Mouse (Mus musculus) hindbrain, embryonic 10.5 days (tissue): Measurements from ENCODE around the gene Dscaml1. TPM values are rescaled to one million over a fixed set of nuclear protein-coding genes. Genes with fewer than 3 reads are reported as not detected.

Source experiments
- DNase-seq: peaks from one replicate; pipeline ENCODE4 v3.0.0-alpha.2; 2017; ENCODE audit warnings: low spot score
- H3K27ac ChIP-seq: fragments of 300-500 bp; sonication (generic); 2 replicates; pipeline ENCODE4 v1.5.1; 2016; ENCODE audit warnings: mild to moderate bottlenecking, moderate library complexity
- H3K27me3 ChIP-seq: fragments of 300-500 bp; sonication (generic); 2 replicates; pipeline ENCODE4 v1.6.1; 2016; ENCODE audit warnings: mild to moderate bottlenecking; ENCODE audit not compliant: poor library complexity, insufficient read depth, severe bottlenecking
- H3K36me3 ChIP-seq: fragments of 300-500 bp; sonication (generic); 2 replicates; pipeline ENCODE4 v1.6.1; 2016; ENCODE audit warnings: mild to moderate bottlenecking, moderate library complexity
- H3K4me1 ChIP-seq: fragments of 300-500 bp; sonication (generic); replicated peaks from 2 replicates; pipeline ENCODE4 v1.6.1; 2016; ENCODE audit warnings: mild to moderate bottlenecking
- H3K4me3 ChIP-seq: fragments of 300-500 bp; sonication (generic); 2 replicates; pipeline ENCODE4 v1.5.1; 2016; ENCODE audit warnings: mild to moderate bottlenecking, moderate library complexity
- H3K9me3 ChIP-seq: fragments of 300-500 bp; sonication (generic); 2 replicates; pipeline ENCODE4 v1.6.1; 2016; ENCODE audit warnings: mild to moderate bottlenecking, moderate library complexity
- WGBS: fragments of 180-500 bp; shearing (Covaris S2); methylation state at CpG from one replicate; pipeline ENCODE4 v1.1.7; 2016; 5-methylcytosine and 5-hydroxymethylcytosine counted together
- polyA plus RNA-seq: library from polyadenylated mRNA; unstranded; fragments of >200 nt; fragmentation: Nextera tagmentation; extraction: Ambion mirVana; gene quantifications from 2 replicates; pipeline ENCODE4 v1.2.1, GENCODE M21; 2016

The Dscaml1 gene
- polyA plus RNA-seq, 1 experiment from 2014 or later = 0.78 TPM

GRCm38 (mm10) chr9:45573493-45573815, 147.0 kb downstream of the Dscaml1 start:
- no peak for DNase-seq
- no peaks in the 10 kb centered on the region; the same call in 1 of the 2 replicates for H3K27me3 ChIP-seq

GRCm38 (mm10) chr9:45574021-45574420, 147.6 kb downstream of the Dscaml1 start:
- Histone ChIP-seq H3K4me1 (peaks cover 28% of the 10 kb centered on the region), H3K4me3 (no peak overlapping the region), H3K9me3 (no peaks in the 10 kb centered on the region), H3K27ac (no peak overlapping the region), H3K36me3 (no peaks in the 10 kb centered on the region), H3K27me3 (no peaks in the 10 kb centered on the region; the same call in 1 of the 2 replicates)
- 89% methylated on average over 8 of the region's 8 CpGs for WGBS
- DNase-seq = no peak

More at GRCm38 (mm10) chr9:45573493-45573815, 147.0 kb downstream of the Dscaml1 start:
- Histone ChIP-seq H3K27ac (no peak overlapping the region), H3K9me3 (no peaks in the 10 kb centered on the region), H3K4me3 (no peak overlapping the region), H3K4me1 (peaks cover 28% of the 10 kb centered on the region), H3K36me3 (no peaks in the 10 kb centered on the region)

- 0 out of 2 replicates have a peak, but pooled peaks cover 7% of the 10 kb centered on the region for H3K4me1 ChIP-seq
- H3K9me3 ChIP-seq = no peaks in the 10 kb centered on the region
- H3K27me3 ChIP-seq = peaks cover 5% of the 10 kb centered on the region; the same call in 1 of the 2 replicates
- H3K36me3 ChIP-seq = no peaks in the 10 kb centered on the region
- H3K4me3 ChIP-seq = no peak overlapping the region
- 84% methylated on average over 16 of the region's 16 CpGs for WGBS
- no peak overlapping the region for H3K27ac ChIP-seq
- DNase-seq = no peak
These were observed 153.8 kb downstream of the Dscaml1 start for GRCm38 (mm10) chr9:45580069-45580795.

DNA sequence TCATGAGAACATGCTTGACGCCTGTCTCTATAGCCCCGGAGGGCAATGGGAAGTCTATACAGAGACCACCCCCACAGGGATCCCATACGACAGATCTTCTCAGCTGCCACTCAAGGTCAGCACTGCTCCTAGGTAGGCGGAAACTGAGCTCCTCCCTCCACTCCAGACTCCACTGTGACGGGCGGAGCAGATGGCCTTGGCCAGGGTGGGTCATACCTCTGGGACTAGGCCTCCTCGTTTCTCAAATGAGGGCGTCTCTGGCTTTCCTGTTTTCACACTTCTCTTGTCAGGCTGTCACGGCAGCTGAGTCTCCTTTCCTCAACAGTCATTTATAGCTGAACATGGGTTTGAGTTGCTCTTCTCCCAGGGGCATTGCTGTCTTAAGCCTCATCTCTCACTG, 160.0 kb downstream of the Dscaml1 start:
- no peaks in the 10 kb centered on the region for H3K36me3 ChIP-seq
- H3K27me3 ChIP-seq = peaks cover 4% of the 10 kb centered on the region; the same call in 1 of the 2 replicates
- WGBS = 64% methylated on average over 9 of the region's 9 CpGs
- no peaks in the 10 kb centered on the region for H3K9me3 ChIP-seq
- peak overlapping the region; percentile 23; the same call in 1 of the 2 replicates for H3K27ac ChIP-seq
- peaks cover 22% of the 10 kb centered on the region for H3K4me1 ChIP-seq
- DNase-seq = peak; percentile 10
- no peak overlapping the region for H3K4me3 ChIP-seq

DNA sequence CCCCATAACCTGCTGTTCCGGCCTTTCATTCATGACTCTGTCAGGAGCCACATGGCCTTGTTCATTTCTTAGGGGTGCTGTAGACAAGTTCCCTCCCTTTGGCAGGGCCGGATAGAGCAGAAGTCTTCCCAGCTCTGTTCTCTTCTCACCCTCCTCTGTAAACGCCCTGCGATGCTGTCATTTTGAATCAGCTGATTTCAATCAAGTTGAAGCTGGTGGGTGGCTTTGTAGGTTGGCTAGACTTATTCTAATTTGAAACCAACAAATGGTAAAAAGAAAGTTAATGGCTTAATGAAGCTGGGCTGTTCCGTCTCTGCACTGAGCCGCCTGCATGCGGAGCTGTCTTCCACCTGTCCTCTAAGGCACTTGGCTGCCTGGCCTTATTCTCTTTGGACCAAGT, 161.3 kb downstream of the Dscaml1 start:
- no peak overlapping the region for H3K4me3 ChIP-seq
- H3K27ac ChIP-seq = no peak overlapping the region
- DNase-seq = no peak
- 76% methylated on average over 7 of the region's 7 CpGs for WGBS
- H3K4me1 ChIP-seq = peaks cover 22% of the 10 kb centered on the region
- no peaks in the 10 kb centered on the region for H3K36me3 ChIP-seq
- H3K9me3 ChIP-seq = no peaks in the 10 kb centered on the region
- no peaks in the 10 kb centered on the region for H3K27me3 ChIP-seq

DNA sequence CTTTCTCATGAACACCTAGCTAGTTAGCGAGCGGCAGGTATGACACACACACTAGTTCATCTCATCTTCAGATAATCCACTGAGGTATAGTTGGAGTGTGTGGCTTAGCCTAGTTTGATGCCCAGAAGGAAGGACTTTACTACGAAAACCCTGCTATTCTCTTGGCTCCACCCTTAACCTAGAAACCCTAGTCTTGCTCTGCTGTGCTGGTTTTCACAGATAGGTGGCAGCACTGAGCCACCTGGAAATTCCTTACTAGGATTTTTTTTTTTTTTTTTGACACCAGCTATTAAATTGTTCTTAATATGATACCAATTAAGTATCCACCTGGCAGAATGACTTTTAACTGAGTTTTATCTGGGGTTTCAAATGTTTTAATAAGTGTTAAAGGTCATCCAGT, 163.4 kb downstream of the Dscaml1 start:
- no peaks in the 10 kb centered on the region for H3K9me3 ChIP-seq
- no peaks in the 10 kb centered on the region for H3K27me3 ChIP-seq
- DNase-seq = peak; percentile 57
- no peak overlapping the region for H3K27ac ChIP-seq
- 75% methylated on average over 3 of the region's 3 CpGs for WGBS
- no peak overlapping the region for H3K4me3 ChIP-seq
- H3K36me3 ChIP-seq = no peaks in the 10 kb centered on the region
- H3K4me1 ChIP-seq = peaks cover 21% of the 10 kb centered on the region

DNA sequence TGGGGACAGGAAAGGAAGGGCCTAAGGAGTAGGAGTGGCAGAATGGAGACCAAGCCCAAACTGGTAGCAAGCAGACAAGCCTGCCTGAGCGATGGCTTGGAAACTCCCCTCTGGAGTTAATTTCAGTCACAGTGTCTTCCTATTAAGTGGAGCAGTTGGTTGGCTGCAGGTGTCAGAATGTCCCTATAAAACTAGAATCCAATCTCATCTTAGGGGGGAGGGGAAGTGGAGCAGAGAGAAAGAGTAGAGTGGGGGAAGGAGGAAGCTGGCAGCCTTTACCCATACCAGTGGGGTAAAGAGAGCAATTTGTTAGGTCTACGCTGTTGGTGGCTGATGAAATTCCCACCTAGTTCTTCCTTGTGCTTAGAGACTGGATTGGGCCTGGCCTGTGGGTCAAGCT, 164.6 kb downstream of the Dscaml1 start:
- no peaks in the 10 kb centered on the region for H3K36me3 ChIP-seq
- peaks cover 14% of the 10 kb centered on the region for H3K4me1 ChIP-seq
- DNase-seq = no peak
- 89% methylated on average over 2 of the region's 2 CpGs for WGBS
- no peak overlapping the region for H3K4me3 ChIP-seq
- no peaks in the 10 kb centered on the region for H3K27me3 ChIP-seq
- H3K9me3 ChIP-seq = no peaks in the 10 kb centered on the region
- no peak overlapping the region for H3K27ac ChIP-seq

DNA sequence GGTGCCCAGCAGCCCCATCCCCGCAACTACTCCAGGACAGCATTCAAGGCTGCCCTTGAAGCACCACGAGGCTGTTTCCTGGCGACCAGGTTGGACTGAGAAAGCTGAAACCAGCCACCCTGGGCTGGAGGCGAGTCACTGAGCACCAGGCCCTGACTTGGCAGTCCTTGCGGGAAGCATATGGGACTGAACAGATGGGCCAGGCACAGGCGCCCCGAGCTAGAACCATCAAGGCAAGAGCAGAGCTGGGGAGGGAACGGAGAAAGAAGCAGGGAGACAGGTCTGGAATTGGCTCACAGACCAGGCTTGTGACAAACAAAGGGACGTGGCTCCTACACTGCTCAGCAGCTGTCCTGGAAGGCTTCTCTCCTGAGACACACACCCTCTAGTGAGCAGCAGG, 165.9 kb downstream of the Dscaml1 start:
- Histone ChIP-seq H3K36me3 (no peaks in the 10 kb centered on the region), H3K4me1 (peaks cover 7% of the 10 kb centered on the region), H3K4me3 (no peak overlapping the region), H3K27ac (peak overlapping the region; percentile 50; the same call in 1 of the 2 replicates), H3K9me3 (no peaks in the 10 kb centered on the region), H3K27me3 (no peaks in the 10 kb centered on the region)
- no peak for DNase-seq
- 82% methylated on average over 9 of the region's 9 CpGs for WGBS

DNA sequence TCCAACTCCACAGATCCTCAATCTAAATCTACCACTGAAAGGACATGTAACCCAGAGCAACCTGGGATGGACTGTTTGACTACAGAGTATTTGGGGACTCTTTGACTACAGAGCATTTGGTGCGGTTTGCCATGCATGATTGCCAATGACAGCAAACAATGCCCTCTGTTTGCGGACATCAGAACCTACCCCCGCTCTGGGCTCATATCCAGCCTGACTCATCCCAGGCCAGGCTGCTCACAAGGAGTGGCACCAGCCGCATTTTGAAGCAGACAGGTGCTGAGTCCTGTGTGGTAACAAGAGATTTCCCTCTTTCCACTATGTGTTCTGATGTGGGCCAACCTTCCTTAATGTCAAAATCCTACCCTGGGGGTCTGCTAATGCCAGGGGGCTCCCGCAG, 171.7 kb downstream of the Dscaml1 start:
- Histone ChIP-seq H3K27me3 (no peaks in the 10 kb centered on the region), H3K36me3 (no peaks in the 10 kb centered on the region), H3K27ac (no peak overlapping the region), H3K4me3 (no peak overlapping the region), H3K9me3 (no peaks in the 10 kb centered on the region), H3K4me1 (peaks cover 5% of the 10 kb centered on the region)
- no peak for DNase-seq
- 67% methylated on average over 5 of the region's 5 CpGs for WGBS

DNA sequence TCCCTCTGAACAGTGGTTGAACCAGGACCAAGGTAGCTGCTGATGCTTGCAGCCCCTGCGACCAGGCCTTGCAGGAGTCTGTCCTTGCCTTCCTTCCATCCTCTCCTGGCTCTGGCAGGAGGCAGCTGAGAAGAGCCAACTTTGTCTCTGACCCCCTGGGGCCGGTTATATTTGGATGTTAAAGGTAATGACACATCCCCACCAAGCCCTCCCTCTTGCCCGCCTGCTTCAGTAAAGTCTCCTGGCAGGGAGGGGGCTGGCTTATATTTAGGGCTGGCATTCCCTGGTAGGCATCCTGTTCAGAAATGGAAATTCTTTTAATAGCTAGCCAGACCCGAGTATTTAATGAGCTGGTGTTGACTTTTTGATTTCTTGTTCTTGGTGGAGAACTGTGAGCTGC, 172.9 kb downstream of the Dscaml1 start:
- H3K27me3 ChIP-seq = no peaks in the 10 kb centered on the region
- WGBS = 67% methylated on average over 4 of the region's 4 CpGs
- no peaks in the 10 kb centered on the region for H3K9me3 ChIP-seq
- H3K36me3 ChIP-seq = no peaks in the 10 kb centered on the region
- H3K4me3 ChIP-seq = no peak overlapping the region
- no peak overlapping the region for H3K27ac ChIP-seq
- H3K4me1 ChIP-seq = peaks cover 5% of the 10 kb centered on the region
- no peak for DNase-seq

DNA sequence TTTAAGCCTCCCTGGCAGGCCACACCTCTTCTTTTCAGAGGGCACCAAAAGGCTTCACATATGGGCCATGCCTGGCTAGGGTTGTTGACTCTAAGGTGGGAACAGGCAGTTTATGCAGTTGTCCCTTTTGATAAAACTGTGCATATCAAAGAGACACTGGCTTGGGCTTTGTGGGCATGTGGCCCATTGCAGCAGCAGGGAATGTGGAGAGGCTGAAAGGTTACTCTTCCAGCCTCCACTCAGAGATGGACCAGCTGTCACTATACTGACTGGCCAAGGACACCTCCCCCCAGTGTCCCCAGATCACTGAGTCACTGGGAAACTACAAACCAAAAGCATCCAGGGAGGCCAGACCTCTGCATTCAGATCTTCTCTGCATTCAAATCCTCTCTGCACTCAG, 180.9 kb downstream of the Dscaml1 start:
- Histone ChIP-seq H3K27me3 (no peaks in the 10 kb centered on the region), H3K27ac (no peak overlapping the region), H3K4me3 (no peak overlapping the region), H3K9me3 (no peaks in the 10 kb centered on the region), H3K36me3 (no peaks in the 10 kb centered on the region), H3K4me1 (peaks cover 19% of the 10 kb centered on the region)
- no peak for DNase-seq

DNA sequence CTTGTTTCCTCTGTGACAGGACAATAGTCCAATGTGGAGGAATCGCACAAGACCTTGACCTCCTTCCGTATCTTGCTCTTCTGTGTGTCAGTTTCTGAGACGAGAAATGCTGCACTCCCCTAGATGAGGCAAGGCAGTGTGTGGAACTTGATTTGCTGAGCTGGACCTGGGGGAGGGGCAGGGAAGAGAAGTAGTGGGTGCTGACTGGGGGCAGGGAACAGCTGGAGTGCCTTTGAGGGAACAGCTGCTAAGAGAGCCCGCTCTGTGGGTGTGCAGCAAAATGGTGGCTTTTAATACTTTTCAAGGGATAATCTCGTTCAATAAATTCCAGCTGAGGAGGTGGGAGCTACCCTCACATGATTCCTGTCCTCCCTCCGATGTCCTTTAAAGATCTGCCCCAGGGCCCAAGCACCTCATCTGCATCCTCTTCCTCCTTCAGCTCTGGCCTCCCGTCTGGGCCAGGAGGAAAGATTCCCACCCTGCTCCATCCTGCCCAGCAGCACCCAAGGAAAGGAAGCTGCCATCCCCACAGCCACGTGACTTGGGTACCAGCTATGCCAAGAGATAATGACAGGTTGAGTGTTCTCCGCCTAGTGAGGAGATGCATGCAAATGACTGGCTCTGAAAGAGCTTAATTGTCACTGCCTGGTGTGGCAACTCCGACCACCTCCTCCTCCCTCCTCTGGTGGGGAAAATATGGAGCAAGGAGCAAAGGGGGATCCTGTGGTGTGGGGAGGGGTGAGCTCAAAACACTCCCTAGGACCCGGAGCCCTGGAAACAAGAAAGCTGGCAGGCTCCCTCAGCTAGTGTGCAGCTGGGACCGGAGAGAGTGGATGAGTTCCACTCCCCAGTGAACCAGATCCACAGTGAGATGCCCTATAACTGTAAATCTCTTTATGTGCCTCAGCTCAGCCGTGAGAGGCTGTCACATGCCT, 181.9 kb downstream of the Dscaml1 start:
- Histone ChIP-seq H3K27me3 (no peaks in the 10 kb centered on the region), H3K27ac (peak overlapping the region; percentile 77), H3K4me3 (no peak overlapping the region), H3K4me1 (peaks cover 19% of the 10 kb centered on the region), H3K36me3 (no peaks in the 10 kb centered on the region), H3K9me3 (no peaks in the 10 kb centered on the region)
- no peak for DNase-seq
- WGBS = 35% methylated on average over 13 of the region's 13 CpGs
